Mouse (Mus musculus) inflammation-experienced regulatory T-cells, adult 6 months (primary cell): ENCODE data around the gene Pdzd11. TPM values are rescaled to one million over a fixed set of nuclear protein-coding genes. Genes with fewer than 3 reads are reported as not detected.
A peak's percentile ranks its signal among the peaks of the same experiment; 100 is the strongest.

Experiments used
- ATAC-seq: one replicate; pipeline ENCODE4 v1.8.0; 2017
- polyA plus RNA-seq, 3 experiments: library from polyadenylated mRNA; unstranded; fragments of 100-300 nt; shearing (Covaris generic); gene quantifications; one replicate each; pipeline ENCODE4 v1.2.1; 2017

The Pdzd11 gene
- 10 to 100 TPM; 48.5 to 78.3 (median 60.0) TPM for polyA plus RNA-seq

DNA sequence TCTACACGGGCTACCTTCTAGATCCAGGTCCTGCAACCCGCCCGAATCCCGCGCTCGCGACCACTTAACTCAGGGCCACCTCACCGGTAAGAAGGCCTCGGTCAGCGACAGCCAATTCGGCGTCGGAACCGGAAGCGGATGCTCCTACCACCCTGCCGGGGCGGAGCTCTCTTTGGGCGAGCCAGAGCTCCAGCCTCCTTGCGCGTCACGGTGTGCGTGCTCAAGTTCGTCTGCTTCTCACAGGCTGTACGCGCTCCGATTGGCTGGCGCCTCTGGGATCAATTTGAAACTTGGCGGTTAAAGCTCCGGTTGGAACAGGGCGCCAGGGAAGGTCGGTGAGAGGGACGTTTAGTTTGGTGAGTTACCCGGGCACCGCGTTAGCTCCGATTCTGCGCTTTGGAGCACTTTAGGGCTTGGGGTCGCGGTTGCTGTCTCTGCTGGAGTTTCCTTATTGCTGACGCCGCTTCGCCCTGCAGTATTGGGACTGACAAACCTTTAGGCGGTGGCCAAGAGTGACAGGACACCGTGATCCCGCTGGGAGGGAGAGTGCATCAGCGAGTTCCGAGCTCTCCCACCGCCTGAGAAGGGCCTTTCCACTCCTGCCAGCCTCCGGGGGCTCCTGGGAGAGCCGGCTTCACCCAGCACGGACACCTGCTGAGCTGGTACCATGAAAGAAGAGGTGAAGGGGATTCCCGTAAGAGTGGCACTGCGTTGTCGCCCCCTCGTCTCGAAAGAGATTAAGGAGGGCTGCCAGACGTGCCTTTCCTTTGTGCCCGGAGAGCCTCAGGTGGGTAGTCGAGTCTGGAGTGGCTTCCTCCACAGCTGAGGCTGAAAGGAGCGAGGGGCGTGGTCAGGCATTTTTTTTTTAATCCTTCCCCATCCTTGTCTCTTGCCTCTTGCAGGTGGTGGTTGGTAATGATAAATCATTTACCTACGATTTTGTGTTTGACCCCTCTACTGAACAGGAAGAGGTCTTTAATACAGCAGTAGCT lies at the start of gene Pdzd11:
TSS of gene Pdzd11 (minus strand) at position 767 of the 992 bp plus-strand sequence.
- peak; percentile 100 for ATAC-seq

DNA sequence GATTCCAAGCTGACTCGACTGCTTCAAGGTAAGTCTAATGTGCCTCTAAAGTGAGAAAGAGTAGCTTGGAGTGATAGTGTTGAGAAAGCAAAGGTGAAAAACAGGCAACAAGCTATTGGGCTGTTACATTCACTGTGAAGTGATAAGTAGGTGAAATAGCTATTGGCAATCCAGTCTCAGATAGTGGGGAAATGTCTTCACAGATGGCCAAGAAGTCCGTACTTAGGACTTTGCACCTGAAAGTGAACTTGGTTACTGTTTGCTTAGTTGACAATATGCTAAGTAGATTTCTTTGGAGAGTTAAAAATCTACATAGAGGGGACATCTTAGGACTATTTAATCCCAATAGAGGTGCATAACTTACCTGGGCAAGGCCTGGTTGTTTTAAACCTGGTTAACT lies 38.5 kb upstream of the Pdzd11 start:
- no peak for ATAC-seq

DNA sequence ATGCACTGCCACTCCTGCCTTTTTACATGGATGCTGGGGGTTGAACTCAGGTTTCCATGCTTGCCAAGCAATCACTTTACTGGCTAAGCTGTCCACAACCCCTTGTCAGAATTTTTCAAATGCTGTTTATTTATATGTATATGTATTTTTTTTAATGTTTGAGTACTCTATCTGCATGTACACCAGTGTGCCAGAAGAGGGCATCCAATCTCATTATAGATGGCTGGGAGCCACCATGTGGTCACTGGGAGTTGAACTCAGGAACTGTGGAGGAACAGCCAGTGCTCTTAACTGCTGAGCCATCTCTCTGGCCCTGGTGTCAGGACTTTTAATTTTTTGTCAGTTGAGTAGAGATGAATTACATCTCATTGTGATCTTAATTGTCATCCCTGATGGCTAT lies 26.5 kb upstream of the Pdzd11 start:
- ATAC-seq, result no peak

DNA sequence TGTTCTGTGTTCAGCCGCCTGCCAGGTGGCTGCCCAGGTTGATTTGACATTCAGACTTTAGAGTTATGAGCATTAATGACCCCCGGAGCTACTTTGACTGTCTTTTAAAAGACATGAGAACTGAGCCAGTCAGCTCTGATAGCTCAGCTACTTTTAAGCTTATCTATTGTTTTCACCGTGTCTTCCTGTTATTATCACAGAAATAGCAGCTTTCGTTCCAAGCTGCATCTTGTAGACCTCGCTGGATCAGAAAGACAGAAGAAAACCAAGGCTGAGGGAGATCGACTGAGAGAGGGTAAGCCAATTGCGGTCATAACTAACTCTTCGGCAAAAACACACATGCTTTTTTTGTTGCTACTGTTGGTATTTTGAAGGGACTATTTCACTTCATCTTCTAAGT lies 12.1 kb upstream of the Pdzd11 start:
- ATAC-seq, result no peak

DNA sequence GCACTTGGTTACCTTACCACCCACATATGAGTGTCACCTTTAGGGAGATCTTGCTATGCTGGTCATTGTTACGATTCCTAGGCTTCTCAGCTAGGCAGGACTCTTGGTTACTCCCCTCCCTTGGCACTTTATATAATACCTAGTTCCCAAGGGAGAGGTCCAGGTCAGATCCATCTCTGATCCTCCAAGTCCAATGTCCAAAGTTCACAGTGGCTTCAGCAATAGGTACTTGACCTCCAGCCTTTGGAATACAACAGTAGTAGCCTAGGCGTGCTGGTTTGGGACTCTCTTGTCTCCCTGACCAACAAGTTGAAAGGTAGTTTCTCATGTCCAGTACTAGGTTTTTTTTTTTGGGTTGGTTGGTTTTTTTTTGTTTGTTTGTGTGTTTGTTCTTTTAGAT lies 2.7 kb upstream of the Pdzd11 start:
- no peak for ATAC-seq

DNA sequence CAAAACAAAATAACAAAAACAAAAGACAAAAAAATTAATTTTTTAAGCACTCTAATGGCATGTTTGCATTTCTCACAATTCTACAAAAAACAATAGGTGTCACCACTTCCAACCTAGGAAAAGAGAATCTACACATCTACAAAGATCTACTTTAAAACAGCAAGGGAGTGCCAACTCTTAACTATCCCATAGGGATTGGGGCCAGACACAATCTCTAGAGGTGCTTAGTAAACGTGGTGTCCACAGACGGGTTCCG lies 894 bp downstream of the Pdzd11 start, which contains the start of gene Kif4:
TSS of gene Kif4 (plus strand) at position 192 of the 256 bp plus-strand sequence.
- ATAC-seq, result no peak

DNA sequence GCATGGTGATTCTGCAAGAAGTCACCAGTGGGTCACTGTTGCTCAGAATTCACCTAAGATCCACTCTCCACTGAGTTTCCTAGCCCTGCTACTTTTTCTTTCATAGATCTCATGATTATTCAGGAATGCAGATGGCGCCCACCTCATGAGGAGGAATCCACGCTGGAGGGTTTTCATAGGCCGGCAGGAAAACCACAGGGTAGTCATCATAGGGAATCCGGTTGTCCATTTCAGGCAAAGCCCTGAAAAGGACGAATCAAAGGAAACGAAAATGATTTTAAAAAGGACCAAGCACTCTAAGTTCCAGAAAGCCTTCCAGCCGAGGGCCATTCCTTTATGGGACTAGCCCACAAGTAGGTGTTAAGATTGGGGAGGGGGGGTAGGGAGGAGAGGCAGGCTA lies 1.2 kb downstream of the Pdzd11 start:
- no peak for ATAC-seq

DNA sequence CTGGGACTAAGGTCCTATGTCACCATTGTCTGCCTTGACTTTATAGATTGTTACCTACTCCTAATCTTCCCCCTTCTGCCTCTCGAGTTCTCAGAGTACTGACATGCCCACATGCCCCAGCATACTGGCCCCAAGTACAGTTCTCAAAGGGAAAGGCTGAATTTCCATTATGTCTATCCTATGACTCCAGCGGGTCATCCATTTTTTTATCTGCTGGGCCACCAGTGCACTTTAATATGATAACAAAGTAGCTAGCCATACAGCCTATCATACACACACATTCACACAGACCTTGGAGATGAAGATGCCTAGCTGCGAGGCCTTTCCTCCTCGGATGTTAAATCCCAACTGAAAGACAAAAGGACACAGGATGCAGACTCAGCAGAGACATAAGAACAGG lies 2.1 kb downstream of the Pdzd11 start:
- no peak for ATAC-seq

DNA sequence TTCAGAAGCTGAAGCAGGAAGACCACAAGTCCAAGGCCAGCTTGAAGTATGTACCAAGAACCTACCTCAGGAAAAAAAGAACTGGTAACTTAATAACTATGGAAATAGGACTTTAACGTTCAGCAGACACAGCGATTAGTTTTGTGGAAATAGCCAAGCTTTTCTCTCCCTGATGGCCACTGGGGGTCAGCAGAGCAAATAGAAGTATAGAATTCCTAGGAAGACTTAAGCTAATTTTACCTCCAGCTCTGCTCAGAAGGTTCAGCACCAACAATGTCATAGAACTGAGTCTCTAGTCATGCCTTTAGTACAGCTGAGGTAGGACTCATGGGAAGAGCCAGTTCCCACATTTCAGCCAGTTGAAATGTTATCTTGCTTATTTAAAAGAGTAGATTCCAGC lies 5.0 kb downstream of the Pdzd11 start:
- no peak for ATAC-seq

DNA sequence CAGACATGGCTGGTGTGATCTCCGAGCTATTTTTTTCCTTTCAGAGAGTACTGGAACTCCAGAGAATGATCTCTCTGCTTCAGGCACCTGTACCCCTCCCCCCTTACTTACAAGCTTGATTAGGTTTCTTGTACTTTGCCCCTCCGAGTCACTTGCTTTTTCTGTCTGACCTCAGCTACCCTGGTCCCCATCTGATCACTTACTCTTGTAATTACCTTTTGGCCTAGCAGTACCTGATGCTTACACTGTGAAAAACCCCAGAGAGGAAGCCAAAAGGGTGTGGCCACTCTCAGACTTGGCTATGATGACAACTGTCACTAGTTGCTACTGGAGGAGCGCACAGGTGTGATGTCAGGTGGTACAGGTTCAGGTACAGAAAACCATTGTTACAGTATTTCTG lies 7.9 kb downstream of the Pdzd11 start:
- ATAC-seq, result no peak

DNA sequence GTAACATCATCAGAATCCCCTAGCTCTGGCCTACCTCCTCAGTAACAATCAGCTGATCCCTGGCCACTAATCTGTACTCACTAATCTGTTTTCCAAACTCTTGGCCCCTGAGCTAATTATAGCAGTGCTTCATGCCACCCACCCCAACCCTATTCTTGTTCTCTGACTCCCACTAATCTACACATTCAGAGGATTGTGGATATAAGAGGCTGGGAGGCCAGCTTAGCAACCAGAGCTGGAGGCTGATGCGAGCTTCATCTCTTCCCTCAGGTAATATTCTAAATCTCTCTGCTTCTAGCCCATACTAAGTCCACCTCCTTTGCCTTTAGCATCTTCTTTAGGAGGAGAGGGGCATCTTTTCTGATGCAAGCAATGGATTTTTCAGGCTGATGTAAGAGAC lies 21.1 kb downstream of the Pdzd11 start, which contains the start of gene Arr3:
TSS of gene Arr3 (plus strand) at position 184 of the 400 bp plus-strand sequence.
- ATAC-seq, result no peak

DNA sequence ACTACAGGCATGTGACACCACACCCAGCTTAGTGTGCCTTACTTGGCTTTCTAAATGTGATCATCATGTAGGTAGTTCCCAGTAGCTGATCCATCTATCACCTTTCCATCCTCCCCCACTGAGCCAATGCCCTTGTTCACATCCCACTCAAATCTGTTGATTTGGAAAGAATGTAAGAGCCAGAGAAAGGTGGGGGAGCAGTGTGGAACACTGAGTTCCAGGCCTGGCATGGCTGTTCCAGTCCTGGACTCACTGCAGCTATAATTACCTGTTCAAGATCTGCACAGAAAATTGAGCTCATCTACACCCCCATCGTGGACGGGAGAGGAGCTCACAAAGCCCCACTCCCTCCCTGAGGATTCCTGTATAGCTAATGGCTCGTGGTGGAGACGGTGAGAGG lies 26.6 kb downstream of the Pdzd11 start:
- ATAC-seq, result no peak

DNA sequence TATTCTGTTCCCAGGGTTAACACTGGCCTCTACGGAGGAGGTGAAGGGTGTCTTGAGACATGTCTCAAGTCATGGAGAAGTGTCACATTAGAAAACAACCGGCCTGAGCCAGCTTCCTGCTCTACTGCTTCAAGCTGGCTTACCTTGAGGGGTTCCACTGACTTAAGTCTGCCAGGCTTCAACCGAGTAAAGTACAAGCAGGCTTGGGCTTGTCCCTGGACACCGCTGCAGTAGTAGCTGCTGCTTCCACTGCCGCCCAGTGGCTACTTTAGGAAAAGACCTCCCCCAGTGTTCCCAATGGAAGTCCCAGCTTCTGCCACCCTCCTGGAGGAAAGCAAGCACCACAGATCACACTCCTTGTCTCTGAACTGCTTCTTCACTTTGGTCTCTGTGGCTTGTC lies 28.9 kb downstream of the Pdzd11 start:
- ATAC-seq, result no peak

DNA sequence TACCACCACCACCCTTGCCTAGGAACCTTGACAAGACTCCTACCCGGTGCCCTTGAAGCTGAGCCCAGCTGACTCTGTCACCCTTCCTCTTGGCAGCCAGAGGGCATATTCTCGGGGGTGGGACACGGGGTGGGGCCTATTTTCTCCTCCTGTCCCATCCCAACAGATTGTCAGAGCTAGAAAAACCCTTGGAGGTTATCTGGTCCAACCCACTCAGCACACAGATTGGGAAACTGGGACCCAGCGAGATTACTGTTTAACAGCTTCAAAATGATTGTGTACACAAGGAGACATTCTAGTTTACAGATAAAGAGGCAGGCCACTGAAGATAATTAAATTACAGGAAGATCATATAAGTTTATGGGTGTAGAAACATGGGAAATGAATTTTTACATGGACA lies 31.6 kb downstream of the Pdzd11 start, which contains the start of gene P2ry4:
TSS of gene P2ry4 (minus strand) at position 79 of the 400 bp plus-strand sequence.
- no peak for ATAC-seq

Other genes starting within 250 kb of the Pdzd11 start
- gene Otud6a, start 197.6 kb downstream of the Pdzd11 start, polyA plus RNA-seq, result not detected
- under 1 TPM; 0.65 to 0.98 (median 0.77) TPM for gene Awat2, start 183.9 kb downstream of the Pdzd11 start, polyA plus RNA-seq
- 10 to 100 TPM; 72.8 to 90.9 (median 83.2) TPM for gene Igbp1, start 132.3 kb downstream of the Pdzd11 start, polyA plus RNA-seq
- gene Dgat2l6, start 101.7 kb downstream of the Pdzd11 start, polyA plus RNA-seq, result not detected
- gene Awat1, start 54.3 kb downstream of the Pdzd11 start, polyA plus RNA-seq, result not detected
- under 1 TPM in 1 of 3 experiments, not detected in 2; 0.16 TPM for gene P2ry4, start 31.7 kb downstream of the Pdzd11 start, polyA plus RNA-seq
- gene Arr3, start 21.1 kb downstream of the Pdzd11 start, polyA plus RNA-seq, result not detected
- 10 to 100 TPM in 1 of 3 experiments, 1 to 10 TPM in 2; 1.9 to 19.0 (median 2.4) TPM for gene Kif4, start 831 bp downstream of the Pdzd11 start, polyA plus RNA-seq
- not detected for gene Gdpd2, start 103.3 kb upstream of the Pdzd11 start, polyA plus RNA-seq
- 1 to 10 TPM; 1.3 to 7.7 (median 4.5) TPM for gene Dlg3, start 141.2 kb upstream of the Pdzd11 start, polyA plus RNA-seq